Mouse (Mus musculus): ENCODE data around the gene 9930104L06Rik.
"Not testable (repeated sequence)": the region's sequence is repeated elsewhere in the genome, so short reads cannot be mapped to it uniquely, and the experiment has no call there.

The 9930104L06Rik gene

GRCm38 (mm10) chr4:124936613-124937471 lies at the start of gene 9930104L06Rik:
Gene 9930104L06Rik, plus strand, starts transcription at chr4:124937048.
- peak; percentile 96 for DNase-seq

GRCm38 (mm10) chr4:124888702-124889101 lies 48.1 kb upstream of the 9930104L06Rik start:
- DNase-seq, result no peak

GRCm38 (mm10) chr4:124889935-124890334 lies 46.9 kb upstream of the 9930104L06Rik start:
- DNase-seq, result no peak

- no peak for DNase-seq
Observed at GRCm38 (mm10) chr4:124890831-124891230, 46.0 kb upstream of the 9930104L06Rik start.

GRCm38 (mm10) chr4:124893769-124894168 lies 43.1 kb upstream of the 9930104L06Rik start:
- peak; percentile 24 for DNase-seq

DNA sequence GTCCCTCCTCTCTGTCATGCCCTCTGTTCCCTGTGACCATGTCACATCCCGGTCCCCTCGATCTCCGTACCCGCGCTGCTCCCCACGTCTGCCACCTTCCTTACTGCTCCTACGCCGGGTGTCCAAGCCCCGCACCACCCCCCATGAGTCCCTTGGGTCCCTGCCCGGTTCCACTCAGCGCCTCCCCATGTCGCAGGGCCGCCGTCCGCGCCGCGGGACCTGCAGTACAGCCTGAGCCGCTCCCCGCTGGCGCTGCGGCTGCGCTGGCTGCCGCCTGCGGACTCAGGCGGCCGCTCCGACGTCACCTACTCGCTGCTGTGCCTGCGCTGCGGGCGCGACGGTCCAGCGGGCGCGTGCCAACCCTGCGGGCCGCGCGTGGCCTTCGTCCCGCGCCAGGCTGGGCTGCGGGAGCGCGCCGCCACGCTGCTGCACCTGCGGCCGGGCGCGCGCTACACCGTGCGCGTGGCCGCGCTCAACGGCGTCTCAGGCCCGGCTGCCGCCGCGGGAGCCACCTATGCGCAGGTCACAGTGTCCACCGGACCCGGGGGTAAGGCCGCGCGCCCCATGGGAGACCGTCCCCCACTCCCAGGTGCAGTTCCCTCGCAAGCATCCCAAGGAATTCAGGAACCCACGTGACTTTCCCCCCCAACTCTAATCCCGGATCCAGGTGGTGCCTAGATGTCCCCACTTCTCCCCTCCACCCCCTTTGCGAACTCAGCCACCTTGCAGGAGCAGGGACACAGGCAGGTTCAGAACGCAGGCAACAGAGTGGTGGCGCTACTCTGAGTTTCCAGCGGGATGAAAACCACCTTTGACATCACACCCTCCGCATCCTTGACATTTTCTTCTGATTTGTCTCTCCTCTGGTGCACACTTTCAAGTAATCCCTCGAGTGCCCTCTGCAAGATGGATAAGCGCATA lies 42.1 kb upstream of the 9930104L06Rik start:
- DNase-seq, result peak; percentile 81

DNA sequence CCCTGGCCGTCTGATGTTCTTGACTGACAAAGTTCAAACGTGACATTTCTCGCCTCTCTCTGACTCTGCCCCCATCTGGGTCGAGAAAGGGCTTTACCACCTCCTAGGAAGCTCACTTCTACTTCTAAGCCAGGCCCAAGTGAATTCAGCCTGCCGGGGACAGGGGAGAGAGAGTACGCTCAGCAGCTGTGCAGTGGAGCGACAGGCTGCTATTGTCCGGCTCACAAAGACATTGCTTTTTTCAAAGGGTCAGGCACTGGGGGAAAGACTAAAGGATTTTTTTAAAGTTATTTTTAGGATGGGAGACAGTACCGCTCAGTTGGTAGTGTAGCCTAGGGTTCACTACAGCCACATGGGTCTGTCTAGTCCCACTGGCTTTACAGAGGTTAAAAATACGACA lies 38.4 kb upstream of the 9930104L06Rik start:
- DNase-seq, result no peak

DNA sequence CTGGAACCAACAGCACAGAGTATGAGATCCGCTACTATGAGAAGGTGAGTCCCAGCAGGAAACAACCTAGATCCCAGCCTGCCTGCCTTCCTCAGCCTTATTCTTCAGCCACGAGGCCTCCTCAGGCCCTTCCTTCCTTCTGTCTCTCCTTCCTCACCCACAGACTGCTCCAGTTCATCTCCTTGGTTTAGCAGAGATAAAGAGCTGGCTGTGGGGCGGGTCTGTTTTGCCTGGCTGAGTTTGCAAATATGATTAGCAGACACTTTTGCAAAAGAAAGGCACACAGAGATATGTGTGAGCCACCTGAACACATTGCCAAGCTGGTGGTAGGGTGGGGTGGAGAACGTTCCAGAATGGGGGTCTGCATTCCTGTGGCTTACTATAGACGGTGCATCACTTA lies 36.9 kb upstream of the 9930104L06Rik start:
- DNase-seq, result no peak

DNA sequence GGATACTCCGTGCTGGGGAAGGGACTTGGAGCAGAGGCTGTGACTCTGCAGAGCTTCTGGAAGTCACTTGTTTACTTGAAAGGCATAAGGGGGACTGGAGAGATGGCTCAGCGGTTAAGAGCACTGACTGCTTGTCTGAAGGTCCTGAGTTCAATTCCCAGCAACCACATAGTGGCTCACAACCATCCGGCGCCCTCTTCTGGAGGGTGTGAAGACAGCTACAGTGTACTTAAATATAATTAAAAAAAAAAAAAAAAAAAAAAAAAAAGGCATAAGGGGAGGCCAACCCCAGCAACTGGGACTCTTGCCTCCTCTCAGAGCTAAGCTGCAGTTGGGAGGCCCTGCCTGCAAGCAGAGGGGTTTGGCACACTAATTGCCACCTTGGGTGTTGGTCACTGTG lies 31.4 kb upstream of the 9930104L06Rik start:
- no peak for DNase-seq

DNA sequence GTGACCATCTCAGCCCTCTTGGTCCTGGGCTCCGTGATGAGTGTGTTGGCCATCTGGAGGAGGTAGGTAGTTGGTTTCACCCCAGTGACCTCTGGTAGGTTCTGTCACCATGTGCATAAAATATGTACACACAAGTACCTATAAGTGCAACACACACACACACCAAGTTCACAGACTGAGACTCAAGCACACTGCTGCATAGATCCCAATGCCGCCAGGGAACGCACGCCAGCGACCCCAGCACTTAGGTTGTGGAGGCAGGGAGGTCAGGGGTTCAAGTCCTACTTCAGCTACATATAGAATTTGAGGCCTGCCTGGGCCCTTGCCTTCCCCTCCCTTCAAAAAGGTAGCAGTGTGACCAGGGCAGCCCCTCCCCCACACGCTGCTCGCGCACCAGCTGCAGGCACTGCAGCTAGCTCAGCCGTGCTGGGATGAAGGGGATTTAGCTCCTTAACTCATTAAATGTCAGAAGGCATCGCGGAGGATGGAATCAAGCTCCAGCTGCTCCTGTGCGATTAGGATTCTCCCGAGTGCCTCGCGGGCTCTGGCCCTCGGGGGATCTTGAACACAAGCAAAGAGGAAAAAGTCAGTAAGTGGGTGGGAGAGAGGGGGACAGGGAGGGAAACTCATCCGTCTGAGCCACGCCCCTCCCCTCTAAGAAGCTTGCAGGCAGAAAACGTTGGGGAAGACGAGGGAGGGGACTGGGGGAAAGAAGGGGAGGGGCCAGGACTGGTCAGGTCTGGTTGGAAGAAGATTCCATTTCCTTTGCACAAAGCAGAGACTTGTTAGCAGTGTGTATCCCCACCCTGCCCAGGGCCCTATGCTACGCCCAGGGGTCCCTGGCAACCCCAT lies 30.7 kb upstream of the 9930104L06Rik start:
- DNase-seq, result no peak

DNA sequence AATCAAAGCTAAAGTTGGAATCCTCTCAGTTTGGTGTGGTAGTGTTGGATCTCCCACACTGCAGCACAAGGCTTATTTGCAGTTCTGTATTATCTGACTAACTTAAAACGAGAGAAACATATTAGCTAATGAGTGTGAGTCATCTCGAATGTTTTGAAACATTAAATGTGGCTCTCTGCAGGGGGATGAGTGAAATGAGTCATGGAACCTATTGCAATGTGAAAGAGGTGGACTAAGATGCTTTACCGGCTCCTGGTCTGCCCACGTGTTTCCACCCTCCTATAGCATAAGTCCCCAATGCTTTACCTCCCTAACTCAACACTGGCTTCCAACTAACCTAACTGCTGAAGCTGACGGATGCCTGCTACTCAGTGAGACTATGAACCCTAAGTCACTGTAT lies 8.7 kb upstream of the 9930104L06Rik start:
- no peak for DNase-seq

DNA sequence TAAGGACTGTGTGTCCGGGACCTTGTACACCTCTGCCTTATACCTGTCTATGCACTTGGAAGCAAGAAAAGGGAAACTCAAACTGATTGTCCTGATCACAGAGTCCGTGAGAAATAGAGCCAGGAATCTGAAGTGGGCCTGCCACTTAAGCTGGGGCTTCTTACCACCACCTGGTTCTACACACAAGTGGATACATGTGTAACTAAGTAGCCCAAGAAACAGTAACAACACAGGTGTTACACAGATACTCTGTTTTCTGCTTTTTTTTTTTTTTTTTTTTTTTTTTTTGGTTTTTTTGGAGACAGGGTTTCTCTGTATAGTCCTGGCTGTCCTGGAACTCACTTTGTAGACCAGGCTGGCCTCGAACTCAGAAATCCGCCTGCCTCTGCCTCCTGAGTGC lies 2.4 kb downstream of the 9930104L06Rik start, which contains the start of gene Cdca8:
Gene Cdca8 (minus strand): TSS at position 101 of the 400 bp plus-strand sequence.
- DNase-seq, result not testable (repeated sequence)

- DNase-seq, result peak; percentile 73
Observed at GRCm38 (mm10) chr4:124943022-124943421, 6.2 kb downstream of the 9930104L06Rik start.

GRCm38 (mm10) chr4:124943781-124944180 lies 6.9 kb downstream of the 9930104L06Rik start:
- DNase-seq, result no peak

GRCm38 (mm10) chr4:124944961-124945360 lies 8.1 kb downstream of the 9930104L06Rik start:
- no peak for DNase-seq

GRCm38 (mm10) chr4:124949488-124949887 lies 12.6 kb downstream of the 9930104L06Rik start:
- DNase-seq, result no peak

GRCm38 (mm10) chr4:124950181-124951035 lies 13.6 kb downstream of the 9930104L06Rik start:
- no peak for DNase-seq

- DNase-seq, result no peak
Observed at GRCm38 (mm10) chr4:124951036-124951433, 14.2 kb downstream of the 9930104L06Rik start.

- no peak for DNase-seq
Observed at GRCm38 (mm10) chr4:124953546-124953945, 16.7 kb downstream of the 9930104L06Rik start.

DNA sequence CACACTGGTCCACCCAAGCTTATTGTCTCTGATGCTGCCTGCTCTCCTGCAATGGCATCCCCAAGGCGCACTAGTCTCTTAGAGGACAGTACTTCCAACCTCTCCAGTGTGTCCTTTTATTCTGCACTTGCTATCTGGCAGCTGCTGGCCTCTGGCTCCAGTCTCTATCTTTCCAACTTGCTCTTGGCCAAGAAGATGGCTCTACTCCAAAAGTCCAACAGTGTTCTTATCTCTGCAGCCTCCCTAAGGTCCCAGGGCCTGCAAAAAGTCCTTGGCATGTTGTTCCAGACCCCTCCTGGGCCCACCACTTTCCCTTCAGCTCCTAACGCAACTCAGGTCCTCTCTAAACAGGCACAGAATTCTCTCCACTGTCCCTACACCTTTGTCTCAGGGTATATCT lies 20.4 kb downstream of the 9930104L06Rik start:
- DNase-seq, result no peak

- no peak for DNase-seq
Observed at GRCm38 (mm10) chr4:124959062-124959461, 22.2 kb downstream of the 9930104L06Rik start.

Data from cerebellum, adult 9-10 months (tissue).